Mouse (Mus musculus): ENCODE measurements around the gene Gjb4.
A peak's percentile ranks its signal among the peaks of the same experiment; 100 is the strongest.

Gjb4 gene

DNA sequence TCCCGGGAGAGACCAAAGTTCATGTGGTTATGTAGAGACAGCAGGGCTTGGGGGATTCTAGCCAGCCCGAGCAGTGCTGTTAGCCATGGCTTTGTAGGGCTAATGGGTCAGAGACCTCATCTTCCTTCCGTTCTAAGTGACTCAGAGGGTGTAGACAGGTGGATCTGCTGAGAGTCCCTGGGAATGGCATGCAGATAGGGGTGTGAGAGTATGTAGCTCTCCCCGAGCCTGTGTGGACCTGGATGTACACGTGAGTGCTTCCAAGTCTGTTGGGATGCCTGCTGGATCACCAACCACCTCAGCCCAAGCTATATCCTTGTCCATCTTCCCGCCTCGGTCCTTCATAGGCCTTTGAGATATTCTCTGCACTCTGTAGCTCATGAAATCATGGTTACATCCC is 25.5 kb downstream of the Gjb4 start:
- TF ChIP-seq GATA4 (IDR thresholded peaks at IDR 0.05; ENCODE audit: insufficient replicate concordance, low read length): no peak

- TF ChIP-seq GATA4 (IDR thresholded peaks at IDR 0.05; ENCODE audit: insufficient replicate concordance, low read length): no peak
These were observed 26.1 kb downstream of the Gjb4 start for GRCm38 (mm10) chr4:127327749-127328148.

GRCm38 (mm10) chr4:127327258-127327657 is 26.6 kb downstream of the Gjb4 start:
- TF ChIP-seq GATA4 (IDR thresholded peaks at IDR 0.05; ENCODE audit: insufficient replicate concordance, low read length): no peak

GRCm38 (mm10) chr4:127325276-127325675 is 28.6 kb downstream of the Gjb4 start:
- TF ChIP-seq GATA4 (IDR thresholded peaks at IDR 0.05; ENCODE audit: insufficient replicate concordance, low read length): no peak

GRCm38 (mm10) chr4:127324759-127325158 is 29.1 kb downstream of the Gjb4 start:
- no peak for TF ChIP-seq GATA4 (IDR thresholded peaks at IDR 0.05; ENCODE audit: insufficient replicate concordance, low read length)

DNA sequence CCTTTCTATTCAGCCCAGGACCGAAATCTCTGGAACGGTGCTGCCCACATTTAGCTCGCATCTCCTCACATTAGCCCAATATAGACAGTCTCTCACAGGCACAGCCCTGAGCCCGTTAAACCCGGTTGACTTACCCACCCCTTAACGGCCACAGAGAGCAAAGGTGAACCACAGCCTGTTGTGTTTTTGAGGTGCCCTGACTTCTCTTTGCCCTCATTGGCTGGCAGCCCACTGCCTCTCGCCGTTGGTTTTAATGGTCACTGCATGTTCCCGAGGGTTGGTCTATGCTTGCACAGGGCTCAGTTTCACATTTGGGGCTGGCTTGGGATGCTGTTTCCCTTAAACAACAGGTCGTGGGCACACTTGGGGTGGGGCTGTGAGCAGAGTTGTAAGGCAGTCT is 29.6 kb downstream of the Gjb4 start:
- TF ChIP-seq GATA4 (IDR thresholded peaks at IDR 0.05; ENCODE audit: insufficient replicate concordance, low read length): no peak

DNA sequence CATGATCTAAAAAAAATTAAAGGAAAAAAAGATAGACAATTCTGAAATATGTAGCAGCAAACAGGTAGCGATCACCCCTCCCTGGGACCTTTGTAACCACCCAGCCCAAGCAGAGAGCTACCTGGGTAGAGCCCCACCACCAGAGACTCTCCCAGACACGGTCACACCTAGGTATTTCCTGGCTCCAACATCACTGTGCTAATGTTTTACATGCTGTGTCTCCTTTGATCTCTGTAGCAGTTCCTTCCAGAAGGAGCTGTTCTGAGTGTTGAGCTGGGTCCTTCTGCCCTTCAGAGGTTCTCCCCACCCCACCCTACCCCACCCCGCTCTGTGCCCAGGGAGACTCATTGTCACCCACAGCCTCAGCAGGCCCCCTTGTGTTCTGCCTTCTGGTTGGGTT is 30.2 kb downstream of the Gjb4 start:
- no peak for TF ChIP-seq GATA4 (IDR thresholded peaks at IDR 0.05; ENCODE audit: insufficient replicate concordance, low read length)

DNA sequence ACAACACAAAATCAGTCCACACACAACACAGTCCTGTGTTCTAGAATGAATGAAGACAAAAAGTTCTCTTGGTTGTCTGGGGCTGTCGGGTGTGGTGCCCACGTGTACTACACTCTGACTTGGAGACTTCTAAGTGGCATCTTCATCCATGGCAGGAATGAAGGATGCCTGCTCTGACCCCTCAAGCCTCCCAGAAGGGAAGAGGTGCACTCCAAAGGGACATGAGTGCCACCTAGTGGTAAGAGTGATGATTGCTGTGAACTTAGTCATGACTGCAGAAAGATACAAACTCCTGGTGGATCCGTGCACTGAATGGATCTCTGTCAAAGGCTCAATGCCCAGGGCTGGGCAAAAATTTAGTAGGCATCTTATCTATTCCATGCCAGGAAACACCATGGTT is 34.3 kb downstream of the Gjb4 start:
- no peak for TF ChIP-seq GATA4 (IDR thresholded peaks at IDR 0.05; ENCODE audit: insufficient replicate concordance, low read length)

GRCm38 (mm10) chr4:127317143-127317542 is 36.7 kb downstream of the Gjb4 start:
- no peak for TF ChIP-seq GATA4 (IDR thresholded peaks at IDR 0.05; ENCODE audit: insufficient replicate concordance, low read length)

GRCm38 (mm10) chr4:127315753-127316152 is 38.1 kb downstream of the Gjb4 start:
- TF ChIP-seq GATA4 (IDR thresholded peaks at IDR 0.05; ENCODE audit: insufficient replicate concordance, low read length): no peak

DNA sequence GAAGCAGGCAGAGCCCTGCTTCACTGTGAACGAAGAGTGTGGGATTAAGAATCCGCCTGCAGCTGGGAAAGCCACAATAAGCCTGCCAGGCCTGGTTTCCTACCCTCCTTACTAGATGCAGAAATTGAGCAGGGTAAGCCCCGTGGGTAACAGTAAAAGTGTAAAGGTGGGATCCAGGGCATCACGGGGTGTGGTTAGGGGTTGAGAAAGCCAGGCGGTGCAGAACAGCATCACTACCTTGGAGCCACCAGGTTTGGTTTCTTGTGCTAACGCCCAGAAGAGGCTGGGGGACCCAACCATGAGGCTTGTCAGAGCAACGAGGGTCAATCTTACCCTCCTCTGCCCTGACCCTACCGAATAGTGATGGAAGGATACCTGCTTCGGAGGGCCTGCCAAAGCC is 39.3 kb downstream of the Gjb4 start:
- TF ChIP-seq GATA4 (IDR thresholded peaks at IDR 0.05; ENCODE audit: insufficient replicate concordance, low read length): no peak

- no peak; the same call in 1 of the 2 replicates for TF ChIP-seq GATA4 (IDR thresholded peaks at IDR 0.05; ENCODE audit: insufficient replicate concordance, low read length)
These were observed 40.0 kb downstream of the Gjb4 start, which contains the start of gene Gja4 for GRCm38 (mm10) chr4:127313861-127314260. Gene Gja4, minus strand, starts transcription at chr4:127314039.

- no peak for TF ChIP-seq GATA4 (IDR thresholded peaks at IDR 0.05; ENCODE audit: insufficient replicate concordance, low read length)
These were observed 41.5 kb downstream of the Gjb4 start for GRCm38 (mm10) chr4:127312349-127312748.

- TF ChIP-seq GATA4 (IDR thresholded peaks at IDR 0.05; ENCODE audit: insufficient replicate concordance, low read length): no peak
These were observed 42.3 kb downstream of the Gjb4 start for GRCm38 (mm10) chr4:127311561-127311960.

DNA sequence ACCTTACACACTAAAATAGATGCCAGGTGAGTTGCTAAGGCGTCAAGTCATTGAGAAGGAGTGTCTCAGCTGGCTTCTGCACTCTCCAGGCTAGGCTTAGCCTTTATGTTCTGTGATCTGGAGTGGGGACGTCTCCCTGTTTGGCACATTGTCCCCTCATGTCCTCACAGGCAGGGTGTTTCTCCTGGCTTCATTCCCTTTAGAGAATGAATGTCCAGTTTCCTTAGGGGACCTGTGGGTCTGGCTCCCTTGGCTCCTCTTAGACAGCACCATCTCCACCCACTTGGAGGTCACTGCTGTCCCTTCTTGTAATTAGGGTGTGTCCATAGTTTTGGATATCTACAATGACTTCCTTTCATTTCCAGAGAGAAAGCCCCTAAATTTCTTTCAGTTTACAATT is 47.0 kb downstream of the Gjb4 start:
- TF ChIP-seq GATA4 (IDR thresholded peaks at IDR 0.05; ENCODE audit: insufficient replicate concordance, low read length): no peak

- TF ChIP-seq GATA4 (IDR thresholded peaks at IDR 0.05; ENCODE audit: insufficient replicate concordance, low read length): peak; percentile 43; the same call in 1 of the 2 replicates
These were observed 50.1 kb downstream of the Gjb4 start for GRCm38 (mm10) chr4:127303796-127304195.
